ENCODE assay signal across 13 mouse cellular contexts in genomic region chr6:119377613-119378012, GRCm38 (mm10). TPM values are rescaled to one million over a fixed set of nuclear protein-coding genes. Genes with fewer than 3 reads are reported as not detected.
DNase-seq lines count a peak whose midpoint lies in the region; ATAC-seq and TF ChIP-seq lines count a peak whose summit lies in the region.
"Had no signal": no experiment of that assay in that cellular context is flagged by ENCODE, and none has a peak within 500 bp of the region (broad histone marks: within the 10 kb centered on the region; RNA-seq: fewer than 3 reads in every experiment).

No protein-coding gene starts in this region.

- H3K4me1 ChIP-seq in kidney, adult 2 months (ENCODE audit: control insufficient read depth, insufficient read depth, low read length), result peaks cover 10% of the 10 kb centered on the region; the same call in 1 of the 2 replicates
- H3K4me1 ChIP-seq in liver, embryonic 14.5 days (replicated peaks; ENCODE audit: control insufficient read depth in 2 of 2, insufficient read depth in 2 of 2, low read length in 1 of 2), result peaks cover 18 to 41% of the 10 kb centered on the region in 2 experiments

- H3K27me3 ChIP-seq in kidney, adult 2 months (replicated peaks; ENCODE audit: control insufficient read depth, insufficient read depth, low read length), result no peaks in the 10 kb centered on the region
- no peaks in the 10 kb centered on the region for H3K27me3 ChIP-seq in liver, embryonic 14.5 days (ENCODE audit: control insufficient read depth, insufficient read depth, low read length)

- 57% methylated on average over 2 of the region's 2 CpGs for WGBS in kidney, adult 2 months
- 3% methylated on average over 2 of the region's 2 CpGs for WGBS in liver, embryonic 14.5 days (ENCODE audit: insufficient replicate concordance)

- DNase-seq in kidney, adult 2 months, result peak; percentile 10
- DNase-seq in kidney, postnatal 4 days, result no peak
- peak in 2 of 3 experiments; percentile 33 to 39 for DNase-seq in liver, embryonic 14.5 days (ENCODE audit: low read depth in 3 of 3, low spot score in 3 of 3)
- DNase-seq in natural killer cell, adult 2 months (ENCODE audit: low spot score in 2 of 2), result peak; percentile 25 to 32
- DNase-seq in layer of hippocampus, adult 9-11 months, result no peak
- DNase-seq in layer of hippocampus, adult 8-10 months (ENCODE audit: low spot score in 2 of 2), result no peak
- no peak for DNase-seq in right cerebral cortex, adult 18-20 months
- DNase-seq: adrenal gland, postnatal 14 days; cerebellum, adult 18-20 months; forebrain, postnatal 0 days; thymus, adult 18-20 months had no signal

- peak; percentile 93 for ATAC-seq in activated CD4-positive, CD25-positive, alpha-beta regulatory T cell, adult 4 months
- peak; percentile 55; the same call in 1 of the 2 replicates for ATAC-seq in liver, embryonic 14.5 days (ENCODE audit: insufficient read depth)
- ATAC-seq: forebrain, postnatal 0 days; hindbrain, embryonic 16.5 days had no signal

- TF ChIP-seq CTCF in kidney, adult 2 months (conservative IDR thresholded peaks at IDR 0.05; ENCODE audit: insufficient read depth, insufficient read length, low read depth, low read length), result no peak
- no peak for TF ChIP-seq CTCF in liver, embryonic 14.5 days (IDR thresholded peaks at IDR 0.05; ENCODE audit: low read depth)

- peak overlapping the region; percentile 3 for H3K4me2 ChIP-seq in liver, embryonic 14.5 days (ENCODE audit: low read depth)

- H3K36me3 ChIP-seq in kidney, adult 2 months (ENCODE audit: control insufficient read depth, insufficient read depth, low read length), result no peaks in the 10 kb centered on the region
- H3K36me3 ChIP-seq in liver, embryonic 14.5 days (replicated peaks; ENCODE audit: control insufficient read depth, insufficient read depth, low read depth), result no peaks in the 10 kb centered on the region; the same call in 1 of the 2 replicates

- no peaks in the 10 kb centered on the region for H3K9me3 ChIP-seq in liver, embryonic 14.5 days (ENCODE audit: control insufficient read depth, low read length)

- no peak overlapping the region for H3K4me3 ChIP-seq in kidney, adult 2 months (ENCODE audit: insufficient read depth, low read depth, low read length)
- H3K4me3 ChIP-seq in liver, embryonic 14.5 days (ENCODE audit: insufficient read depth in 1 of 2, low read depth in 2 of 2, low read length in 2 of 2), result no peak overlapping the region

- 0 out of 2 replicates have a peak overlapping the region, but pooled peaks have one; percentile 6 for H3K27ac ChIP-seq in kidney, adult 2 months (ENCODE audit: insufficient read depth, low read depth, low read length)
- H3K27ac ChIP-seq in liver, embryonic 14.5 days, result no peak overlapping the region

- TF ChIP-seq POLR2A in kidney, adult 2 months (IDR thresholded peaks at IDR 0.05; ENCODE audit: low read depth, low read length), result no peak

- H3K9ac ChIP-seq in liver, embryonic 14.5 days (replicated peaks), result no peak overlapping the region
- H3K9ac ChIP-seq: forebrain, postnatal 0 days had no signal

- no peak for TF ChIP-seq EP300 in liver, embryonic 14.5 days (IDR thresholded peaks at IDR 0.05; ENCODE audit: low read depth)

RNA-seq across cellular contexts. Expression of gene Adipor2, which starts 39.9 kb away (rescaled TPM):
- 65.7 and 66.6 TPM in 2 replicates for polyA plus RNA-seq in kidney, adult 2 months (2012; rRNA removed)
- 10 to 100 TPM; 10.1 to 11.5 TPM for polyA plus RNA-seq in activated CD4-positive, CD25-positive, alpha-beta regulatory T cell, adult 4 months (2017; shearing (Covaris generic))
- polyA plus RNA-seq in liver, embryonic 14.5 days (2012; rRNA removed), result 16.5 and 18.4 TPM in 2 replicates
- 17.7 and 19.2 TPM in 2 replicates for polyA plus RNA-seq in liver, embryonic 14.5 days (2014; fragmentation: Nextera tagmentation; extraction: Ambion mirVana)
- total RNA-seq in layer of hippocampus, adult 8-10 months (2022), result 10 to 100 TPM; 41.4 to 46.2 (median 44.2) TPM

RNA-seq across cellular contexts. Expression of gene Lrtm2, which starts 47.0 kb away (rescaled TPM):
- polyA plus RNA-seq in kidney, adult 2 months (2012; rRNA removed), result 3.0 and 4.1 TPM in 2 replicates
- not detected for polyA plus RNA-seq in activated CD4-positive, CD25-positive, alpha-beta regulatory T cell, adult 4 months (2017; shearing (Covaris generic))
- polyA plus RNA-seq in liver, embryonic 14.5 days (2012; rRNA removed), result 0.02 and 0.08 TPM in 2 replicates
- polyA plus RNA-seq in liver, embryonic 14.5 days (2014; fragmentation: Nextera tagmentation; extraction: Ambion mirVana), result 0.04 TPM in 1 of 2 replicates, not detected in the other
- 10 to 100 TPM; 43.7 to 47.6 (median 45.5) TPM for total RNA-seq in layer of hippocampus, adult 8-10 months (2022)
- total RNA-seq: adrenal gland, postnatal 14 days had no signal

Comparison
In these comparisons a context has a peak if more than half of its experiments do, and no peak if none do; other contexts are left out.
1. DNase-seq: peak in kidney, adult 2 months (single experiment), liver, embryonic 14.5 days (2 of 3) and natural killer cell, adult 2 months (2 of 2); none in kidney, postnatal 4 days (0 of 2), layer of hippocampus, adult 9-11 months (single experiment), layer of hippocampus, adult 8-10 months (0 of 2) and right cerebral cortex, adult 18-20 months (single experiment).